Mouse (Mus musculus): ENCODE results near the gene Cyp4f13.

DNA sequence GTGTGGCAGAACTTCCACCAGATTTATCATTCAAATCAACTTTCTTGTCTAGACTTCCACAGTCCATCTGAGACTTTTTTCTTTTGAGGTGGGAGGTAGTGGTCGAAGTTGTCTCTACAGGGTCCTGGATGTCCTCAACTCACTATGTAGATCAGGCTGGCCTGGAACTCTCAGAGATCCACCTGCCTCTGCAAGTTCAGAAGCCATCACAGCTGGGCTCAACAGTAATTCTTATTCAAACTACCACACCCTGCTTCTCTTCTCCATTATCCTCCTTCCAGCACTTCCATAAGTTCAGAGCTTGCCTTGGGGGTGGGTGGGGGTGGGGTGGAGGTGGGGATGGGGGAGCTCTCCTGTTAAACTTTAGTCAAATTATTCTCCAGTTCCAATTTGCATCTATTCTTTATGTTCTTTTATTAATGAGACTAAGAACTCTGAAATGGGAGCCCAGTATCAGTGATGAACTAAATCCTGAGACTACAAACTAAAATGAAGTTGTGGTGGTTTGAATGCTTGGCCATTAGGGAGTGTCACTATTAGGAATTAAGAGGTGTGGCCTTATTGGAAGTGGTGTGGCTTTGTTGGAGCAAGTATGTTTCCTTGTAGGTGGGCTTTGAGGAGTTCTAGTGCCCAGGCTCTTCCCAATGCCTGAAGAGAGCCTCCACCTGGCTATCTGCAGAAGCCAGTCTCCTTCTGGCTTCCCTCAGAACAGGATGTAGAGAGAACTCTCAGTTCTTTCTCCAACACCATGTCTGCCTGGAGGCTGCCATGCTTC, 45.3 kb downstream of the Cyp4f13 start:
- TF ChIP-seq CTCF (IDR thresholded peaks at IDR 0.05; ENCODE audit: low read depth) (no peak), EP300 (IDR thresholded peaks at IDR 0.05; ENCODE audit: low read depth) (no peak)
